Mouse (Mus musculus) neural tube, embryonic 10.5 days (tissue): ENCODE measurements at regions not wholly inside any gene's neighbourhood (a gene's known extent, or its start where the extent isn't known, plus 50 kb on each side); places are given as distances from the start of the nearest gene placed in this dataset.

Experiments used
- DNase-seq: peaks from one replicate; pipeline ENCODE4 v3.0.0-alpha.2; 2017; ENCODE audit warnings: low spot score; ENCODE audit errors: extremely low spot score

DNA sequence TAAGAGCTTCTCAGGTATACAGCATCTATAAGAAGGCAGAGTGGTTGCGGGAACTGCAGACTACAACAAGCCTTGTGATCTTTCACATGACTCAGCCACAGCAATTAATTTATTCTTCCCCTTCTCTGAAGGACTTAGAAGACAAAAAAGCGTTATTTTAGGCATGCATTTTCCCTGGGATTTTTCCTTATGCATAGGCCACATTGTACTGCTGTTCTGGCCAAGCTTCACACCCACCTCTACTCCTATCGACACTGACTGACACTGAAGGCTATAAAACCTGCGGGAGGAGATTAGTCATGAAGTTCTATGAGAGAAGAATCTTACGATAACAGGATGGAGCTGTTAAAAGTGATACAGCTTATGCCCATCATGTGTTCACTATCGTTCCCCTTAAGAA, 441.9 kb downstream of the Tox3 start:
- no peak for DNase-seq

DNA sequence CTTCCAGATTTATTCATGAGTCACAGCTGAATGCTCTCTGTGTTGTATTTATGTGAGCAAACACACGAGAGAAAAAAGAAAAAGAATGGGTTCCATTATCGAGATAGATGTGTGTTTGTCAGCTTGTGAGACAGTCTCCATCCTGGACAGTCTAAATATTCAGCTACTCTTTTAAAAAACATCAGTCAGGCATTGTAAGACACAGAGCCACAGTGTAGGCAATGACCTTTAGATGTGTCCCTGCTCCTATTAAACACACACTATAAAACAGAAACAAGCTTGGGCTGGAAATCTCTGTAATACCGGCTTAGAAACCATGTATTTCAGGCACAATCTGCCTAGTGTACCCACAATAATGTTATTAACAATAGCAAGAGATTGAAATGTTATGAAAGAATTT, 442.6 kb downstream of the Tox3 start:
- no peak for DNase-seq

DNA sequence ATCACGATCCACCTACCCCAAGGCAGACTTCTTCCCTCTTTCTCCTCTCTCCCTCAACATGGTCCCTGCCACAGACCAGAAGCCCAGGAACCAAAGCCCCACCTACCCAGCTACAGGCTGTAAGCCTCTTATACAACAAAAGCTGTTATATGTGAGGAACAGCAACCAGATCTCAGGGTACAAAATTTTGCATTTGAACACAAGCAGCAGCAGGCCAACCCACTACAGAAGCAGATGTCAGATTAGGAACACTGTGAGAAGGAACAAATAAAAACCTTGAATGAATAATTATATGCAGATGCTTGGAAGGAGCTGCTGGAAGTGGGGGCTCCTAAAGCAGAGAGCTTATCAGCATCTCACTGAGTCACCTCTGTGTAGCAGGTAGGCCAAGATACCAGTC, 444.8 kb downstream of the Tox3 start:
- no peak for DNase-seq

- no peak for DNase-seq
These were observed 475.4 kb downstream of the Tox3 start for GRCm38 (mm10) chr8:89872768-89873167.

GRCm38 (mm10) chr8:89871966-89872365, 476.2 kb downstream of the Tox3 start:
- DNase-seq, result no peak

DNA sequence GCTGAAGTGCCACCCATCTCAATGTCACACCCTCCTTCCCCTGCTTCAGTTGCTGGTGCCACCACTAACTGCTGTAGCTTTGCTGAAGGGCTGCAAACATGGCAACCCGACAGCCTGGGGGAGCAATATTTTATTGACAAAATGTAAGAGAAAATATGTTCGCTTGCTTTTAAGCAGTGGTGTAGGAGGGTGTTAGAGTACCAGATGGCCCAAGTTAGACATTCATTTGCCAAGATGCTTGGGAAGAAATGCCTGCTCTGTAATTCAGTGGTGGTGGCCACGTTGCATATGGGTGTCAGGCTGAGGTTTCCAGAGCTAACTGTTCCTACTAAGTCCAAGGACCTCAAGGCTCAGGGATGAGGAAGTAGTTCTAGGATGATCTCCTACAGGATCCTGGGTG, 488.3 kb downstream of the Tox3 start:
- DNase-seq, result no peak

DNA sequence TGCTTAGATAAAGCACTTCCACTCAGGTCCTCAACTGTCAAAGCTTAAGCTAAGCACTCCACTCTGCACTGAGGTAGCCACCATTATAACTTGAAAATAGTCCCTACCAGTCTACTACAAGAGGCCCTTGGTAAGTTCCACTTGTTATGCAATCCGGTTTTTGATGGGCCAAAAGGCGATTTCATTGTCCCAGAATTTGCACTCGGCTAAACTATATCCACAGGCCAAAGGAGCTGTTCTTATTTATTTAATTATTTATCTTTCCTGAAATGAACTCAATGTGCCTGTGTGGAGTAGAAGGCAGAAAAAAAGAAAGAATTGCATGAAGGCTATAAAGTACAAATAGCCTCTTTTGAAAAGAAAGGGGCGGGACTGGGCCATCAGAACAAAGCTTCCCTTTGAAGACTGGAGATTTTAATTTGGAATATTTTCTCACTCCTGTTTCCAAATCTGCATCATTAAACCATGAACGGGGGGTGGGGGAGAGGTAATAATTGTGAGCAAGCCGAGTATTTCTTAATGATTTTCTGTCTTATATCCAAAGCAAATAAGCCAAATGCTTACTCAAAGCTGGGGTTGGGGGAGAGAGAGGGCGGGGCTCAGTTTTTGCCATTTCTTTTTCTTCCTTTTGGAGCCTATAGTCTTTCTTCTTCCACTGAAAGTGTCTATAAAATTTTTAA, 489.3 kb downstream of the Tox3 start:
- DNase-seq, result no peak

GRCm38 (mm10) chr8:89855556-89855955, 492.6 kb downstream of the Tox3 start:
- DNase-seq, result no peak

GRCm38 (mm10) chr8:89850209-89850796, 497.8 kb downstream of the Tox3 start:
- peak; percentile 39 for DNase-seq

DNA sequence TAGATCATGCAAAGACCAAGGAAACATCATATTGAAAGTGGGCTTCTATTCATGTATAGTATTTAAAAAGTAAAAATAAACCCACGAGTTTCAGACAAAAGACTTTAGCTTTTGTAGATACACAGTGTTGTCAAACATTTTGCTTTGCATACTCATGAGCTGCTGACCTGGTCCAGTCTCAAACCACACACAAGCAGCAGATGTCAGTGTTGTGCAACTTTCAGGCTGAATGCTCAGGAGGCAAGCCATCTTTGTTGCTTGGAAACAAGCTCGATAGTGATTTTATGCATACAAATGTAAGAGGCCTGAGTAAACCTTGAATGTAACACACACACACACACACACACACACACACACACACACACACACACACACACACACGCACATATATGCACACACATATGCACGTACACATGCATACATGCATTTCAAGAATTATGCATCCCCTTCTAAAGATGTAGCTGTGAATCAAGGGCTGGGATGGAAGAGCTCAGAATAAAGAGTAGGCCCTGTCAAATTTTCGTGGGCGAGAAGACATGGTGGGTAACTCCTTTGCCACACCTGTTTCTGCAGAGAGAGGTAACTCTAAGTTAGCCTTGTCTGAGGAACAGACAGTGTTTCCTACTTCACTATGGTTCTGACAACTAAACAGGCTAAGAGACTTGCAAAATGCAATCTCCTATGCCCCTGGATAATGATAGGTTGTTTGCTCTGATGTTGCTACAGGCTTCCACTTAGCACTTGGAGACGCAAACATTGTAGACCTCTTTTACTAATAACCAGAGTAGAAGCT, 498.5 kb downstream of the Tox3 start:
- DNase-seq, result peak; percentile 31

DNA sequence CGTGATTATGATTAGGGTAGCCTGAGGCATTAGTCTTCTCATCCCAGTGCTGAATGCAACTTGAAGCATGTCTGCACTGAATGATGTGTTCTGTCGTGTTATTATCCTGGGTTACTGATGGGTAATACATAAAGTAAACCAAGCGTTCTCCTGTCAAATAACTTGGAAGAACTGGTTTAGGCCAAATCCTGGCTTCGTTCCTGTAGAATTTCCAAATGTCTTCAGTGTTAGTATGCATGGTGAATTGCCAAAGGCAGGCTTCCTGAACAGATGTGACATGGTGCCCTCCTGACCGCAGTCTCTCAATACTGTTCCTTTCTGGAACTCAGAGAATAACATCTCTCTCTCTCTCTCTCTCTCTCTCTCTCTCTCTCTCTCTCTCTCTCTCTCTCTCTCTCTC, 509.6 kb downstream of the Tox3 start:
- DNase-seq, result no peak

- no peak for DNase-seq
These were observed 514.4 kb downstream of the Tox3 start for GRCm38 (mm10) chr8:89833715-89834114.

GRCm38 (mm10) chr8:89824586-89824985, 523.6 kb downstream of the Tox3 start:
- no peak for DNase-seq

GRCm38 (mm10) chr8:89823631-89824030, 524.5 kb downstream of the Tox3 start:
- peak; percentile 15 for DNase-seq

DNA sequence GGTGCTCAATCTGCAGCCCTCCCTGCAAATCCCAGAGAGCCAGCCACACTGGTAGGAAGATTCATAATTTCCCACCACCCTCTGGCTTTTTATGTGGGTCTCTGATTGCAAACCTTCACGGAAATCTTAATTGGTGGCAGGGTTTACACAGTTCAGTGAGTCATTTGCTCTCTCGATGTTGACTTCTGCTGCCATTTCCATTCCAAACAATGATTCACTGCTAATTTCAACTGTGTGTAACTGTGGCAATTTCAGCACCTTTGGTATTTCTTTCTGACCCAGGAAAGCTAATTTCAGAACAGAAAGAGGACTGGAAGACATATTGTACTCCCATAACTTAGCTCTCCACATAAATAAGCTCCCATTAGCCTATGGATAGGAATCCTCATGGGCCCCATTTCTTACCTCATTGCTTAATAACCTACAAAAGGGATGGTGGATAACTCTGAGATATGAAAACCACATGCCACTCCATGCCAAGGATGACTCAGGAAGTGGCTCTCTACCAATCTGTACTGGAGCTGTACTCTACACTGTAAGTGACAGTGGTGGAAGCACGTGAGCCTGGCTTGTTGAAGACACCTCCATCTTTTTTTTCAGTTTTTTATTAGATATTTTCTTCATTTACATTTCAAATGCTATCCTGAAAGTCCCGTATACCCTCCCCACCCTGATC, 536.0 kb downstream of the Tox3 start:
- no peak for DNase-seq

GRCm38 (mm10) chr8:89788296-89788695, 559.8 kb downstream of the Tox3 start:
- DNase-seq, result no peak

DNA sequence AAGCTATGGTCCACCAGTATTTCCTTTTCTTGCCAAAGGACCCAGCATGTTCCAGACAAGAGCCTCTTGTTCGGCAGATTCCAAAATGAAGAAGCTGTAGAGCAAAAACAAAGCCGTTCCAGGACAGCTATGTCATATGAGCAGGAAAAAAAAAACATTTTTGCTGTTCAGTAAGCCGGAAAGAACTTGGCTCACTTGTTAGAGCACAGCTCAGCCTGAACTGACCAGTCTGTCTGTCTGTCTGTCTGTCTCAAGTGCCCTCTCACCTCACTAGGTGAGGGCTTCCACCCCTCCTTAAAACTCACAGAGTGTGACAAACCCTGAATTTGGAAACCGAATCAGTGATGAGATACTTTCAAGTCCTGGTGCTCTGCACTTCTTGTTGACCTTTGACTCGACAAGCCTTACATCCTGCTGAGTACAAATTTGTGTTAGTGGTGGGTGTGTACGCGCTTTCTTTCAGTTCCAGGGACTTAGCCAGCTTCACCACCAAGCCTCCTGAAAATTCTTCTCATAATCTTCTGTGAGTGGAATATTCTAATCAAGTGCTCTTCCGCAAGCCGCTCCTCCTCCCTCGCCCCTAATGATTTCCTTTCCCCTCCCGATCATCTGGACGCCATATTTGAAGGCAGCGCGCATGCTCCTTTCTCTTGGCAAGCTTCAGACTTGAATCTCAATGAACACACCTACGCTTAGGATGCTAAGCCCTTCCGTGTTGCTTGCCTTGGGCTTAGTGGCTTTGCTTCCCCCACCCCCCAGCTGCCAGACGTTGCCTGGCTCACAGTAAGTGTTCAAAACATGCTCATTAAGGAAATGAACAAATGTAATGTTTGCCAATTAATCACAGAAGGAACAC, 560.9 kb downstream of the Tox3 start:
- DNase-seq, result no peak

DNA sequence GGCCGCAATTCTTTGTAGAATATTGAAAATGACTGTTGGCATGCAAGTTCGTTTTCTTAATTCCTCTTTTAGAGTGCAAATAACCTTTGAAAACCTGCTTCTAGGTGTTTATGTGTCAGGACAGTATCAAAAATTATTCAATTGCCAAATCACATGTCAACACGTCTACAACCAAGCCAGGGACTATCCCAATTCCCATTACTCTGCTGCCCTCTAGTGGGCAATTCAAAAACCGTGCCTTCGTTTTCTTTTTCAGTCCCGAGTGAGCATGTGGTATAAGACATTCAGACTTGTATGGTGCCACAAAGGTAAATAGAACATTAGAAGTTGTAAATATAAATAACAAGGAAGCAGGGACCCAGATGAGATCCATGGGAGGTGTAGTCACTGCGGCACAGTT, 563.1 kb downstream of the Tox3 start:
- DNase-seq, result peak; percentile 79

DNA sequence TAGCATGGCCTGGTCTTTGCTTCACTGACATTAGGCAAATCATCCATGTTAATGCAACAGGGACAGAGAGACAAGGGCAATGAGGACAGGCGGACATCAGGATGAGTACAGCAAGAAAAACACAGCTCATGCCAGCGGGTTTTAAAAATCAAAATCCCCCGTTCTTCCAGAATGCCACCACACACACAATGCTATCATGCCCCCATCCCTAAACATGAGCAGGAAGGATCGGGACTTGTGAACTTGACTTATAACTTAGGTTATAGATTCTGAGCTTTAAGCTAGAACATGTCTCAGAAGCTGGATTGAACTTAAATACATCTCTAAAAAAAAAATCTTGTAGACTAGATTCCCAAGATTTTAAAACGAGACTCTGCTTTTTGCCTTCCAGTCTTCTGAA, 564.8 kb downstream of the Tox3 start:
- no peak for DNase-seq

DNA sequence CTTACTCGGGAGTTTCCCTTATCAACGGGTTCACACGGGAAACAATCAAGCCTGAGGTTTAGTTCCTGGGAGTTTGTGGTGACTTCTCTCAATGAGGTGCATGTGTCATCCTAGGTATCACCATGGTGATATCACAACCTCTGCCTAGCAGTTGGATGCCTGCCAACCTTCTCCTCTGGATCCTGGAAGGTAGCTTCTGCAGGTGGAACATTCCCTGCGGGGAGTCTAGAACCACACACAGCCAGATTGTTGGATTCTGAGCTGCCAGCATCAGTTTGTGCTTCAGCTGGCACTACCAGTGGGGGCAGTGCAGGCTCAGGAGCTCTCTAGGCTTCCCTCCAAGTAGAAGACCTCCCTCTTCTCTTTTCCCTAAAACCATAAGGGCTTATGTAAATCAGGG, 581.8 kb downstream of the Tox3 start:
- DNase-seq, result no peak

- DNase-seq, result no peak
These were observed 588.6 kb downstream of the Tox3 start for GRCm38 (mm10) chr8:89759531-89759930.
